Mouse (Mus musculus) kidney, adult 2 months (tissue): ENCODE measurements around the gene Dcun1d2.

ENCODE experiments used
- CTCF ChIP-seq: fragments of 200-500 bp; conservative IDR thresholded peaks from 2 replicates; pipeline ENCODE4 v1.5.1; 2011; ENCODE audit warnings: low read depth, mild to moderate bottlenecking, control low read depth, low read length, moderate library complexity, mixed read lengths; ENCODE audit not compliant: insufficient read depth, insufficient read length
- POLR2A ChIP-seq: fragments of 200-500 bp; IDR thresholded peaks from one replicate; pipeline ENCODE4 v1.6.1; 2011; ENCODE audit warnings: low read depth, low read length, control low read depth

DNA sequence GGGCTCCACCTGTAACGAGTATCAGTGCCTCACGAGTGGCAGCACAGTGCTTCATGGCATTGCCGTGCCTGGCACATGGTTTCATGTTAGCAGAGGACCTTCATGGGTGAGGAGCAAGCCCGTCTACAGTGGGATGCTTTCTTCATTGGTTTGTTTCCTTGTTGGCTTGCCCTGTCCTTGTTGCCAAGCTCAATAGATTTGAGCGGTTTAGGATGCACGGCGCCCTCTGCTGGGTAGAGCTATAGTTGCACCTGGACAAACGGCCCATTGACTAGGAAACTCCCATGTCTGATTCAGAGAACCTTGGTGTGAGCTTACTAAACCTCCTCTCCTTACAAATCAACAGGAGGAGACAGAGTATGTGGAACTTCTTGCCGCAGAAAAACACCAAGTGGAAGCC lies 4.4 kb upstream of the Dcun1d2 start:
- TF ChIP-seq CTCF, result peak; percentile 95
- no peak for TF ChIP-seq POLR2A
